Mouse (Mus musculus): Measurements from ENCODE around the gene Zcchc3.
"Not testable (repeated sequence)": the region's sequence is repeated elsewhere in the genome, so short reads cannot be mapped to it uniquely, and the experiment has no call there.

Gene Zcchc3

GRCm38 (mm10) chr2:152414591-152415165, at the start of gene Zcchc3:
Zcchc3 (minus strand) TSS chr2:152415027.
- no peak for DNase-seq (ENCODE audit: extremely low read depth, low read depth)

GRCm38 (mm10) chr2:152459241-152459640, 44.4 kb upstream of the Zcchc3 start:
- DNase-seq (ENCODE audit: extremely low read depth, low read depth) = no peak

- no peak for DNase-seq (ENCODE audit: extremely low read depth, low read depth)
Measured at GRCm38 (mm10) chr2:152452101-152452781, 37.4 kb upstream of the Zcchc3 start.

GRCm38 (mm10) chr2:152450241-152450640, 35.4 kb upstream of the Zcchc3 start:
- no peak for DNase-seq (ENCODE audit: extremely low read depth, low read depth)

- DNase-seq (ENCODE audit: extremely low read depth, low read depth) = no peak
Measured at GRCm38 (mm10) chr2:152447461-152447860, 32.6 kb upstream of the Zcchc3 start.

- DNase-seq (ENCODE audit: extremely low read depth, low read depth) = peak; percentile 55
Measured at GRCm38 (mm10) chr2:152446642-152447041, 31.8 kb upstream of the Zcchc3 start.

GRCm38 (mm10) chr2:152443281-152443680, 28.5 kb upstream of the Zcchc3 start:
- no peak for DNase-seq (ENCODE audit: extremely low read depth, low read depth)

- DNase-seq (ENCODE audit: extremely low read depth, low read depth) = no peak
Measured at GRCm38 (mm10) chr2:152442322-152442721, 27.5 kb upstream of the Zcchc3 start.

GRCm38 (mm10) chr2:152439833-152440232, 25.0 kb upstream of the Zcchc3 start:
- DNase-seq (ENCODE audit: extremely low read depth, low read depth) = no peak

- DNase-seq (ENCODE audit: extremely low read depth, low read depth) = no peak
Measured at GRCm38 (mm10) chr2:152438963-152439362, 24.1 kb upstream of the Zcchc3 start.

GRCm38 (mm10) chr2:152436983-152437860, 22.4 kb upstream of the Zcchc3 start:
- DNase-seq (ENCODE audit: extremely low read depth, low read depth) = peak; percentile 53

- DNase-seq (ENCODE audit: extremely low read depth, low read depth) = no peak
Measured at GRCm38 (mm10) chr2:152436405-152436901, 21.6 kb upstream of the Zcchc3 start.

- not testable (repeated sequence) for DNase-seq (ENCODE audit: extremely low read depth, low read depth)
Measured at GRCm38 (mm10) chr2:152428481-152428880, 13.7 kb upstream of the Zcchc3 start.

GRCm38 (mm10) chr2:152427493-152427892, 12.7 kb upstream of the Zcchc3 start:
- no peak for DNase-seq (ENCODE audit: extremely low read depth, low read depth)

- no peak for DNase-seq (ENCODE audit: extremely low read depth, low read depth)
Measured at GRCm38 (mm10) chr2:152415786-152416185, 959 bp upstream of the Zcchc3 start.

- DNase-seq (ENCODE audit: extremely low read depth, low read depth) = no peak
Measured at GRCm38 (mm10) chr2:152415287-152415686, 460 bp upstream of the Zcchc3 start, which contains the start of gene 6820408C15Rik. 6820408C15Rik (plus strand) TSS chr2:152415587.

GRCm38 (mm10) chr2:152413765-152414584, 852 bp downstream of the Zcchc3 start:
- DNase-seq (ENCODE audit: extremely low read depth, low read depth) = no peak

- no peak for DNase-seq (ENCODE audit: extremely low read depth, low read depth)
Measured at GRCm38 (mm10) chr2:152413158-152413764, 1.6 kb downstream of the Zcchc3 start.

- DNase-seq (ENCODE audit: extremely low read depth, low read depth) = no peak
Measured at GRCm38 (mm10) chr2:152412526-152413157, 2.2 kb downstream of the Zcchc3 start.

- no peak for DNase-seq (ENCODE audit: extremely low read depth, low read depth)
Measured at GRCm38 (mm10) chr2:152411471-152411870, 3.4 kb downstream of the Zcchc3 start.
